Mouse (Mus musculus) limb, embryonic 13.5 days (tissue): ENCODE results near the gene Sox13. TPM values are rescaled to one million over a fixed set of nuclear protein-coding genes. Genes with fewer than 3 reads are reported as not detected.

Experiments
- ATAC-seq: fragments of 200-750 bp; cut with Nextera tagmentation; 2 replicates; pipeline ENCODE4 v1.8.0; 2017; ENCODE audit warnings: low read depth, moderate number of reproducible peaks, moderate TSS enrichment; ENCODE audit not compliant: low FRiP score
- H3K27ac ChIP-seq: fragments of 300-500 bp; sonication (generic); 2 replicates; pipeline ENCODE4 v1.5.1; 2015; ENCODE audit warnings: inconsistent platforms, mild to moderate bottlenecking, moderate library complexity
- H3K27me3 ChIP-seq: fragments of 300-500 bp; sonication (generic); 2 replicates; pipeline ENCODE4 v1.6.1; 2015; ENCODE audit warnings: mild to moderate bottlenecking, inconsistent platforms
- H3K36me3 ChIP-seq: fragments of 300-500 bp; sonication (generic); 2 replicates; pipeline ENCODE4 v1.6.1; 2015; ENCODE audit warnings: inconsistent platforms, mild to moderate bottlenecking, moderate library complexity
- H3K4me1 ChIP-seq: fragments of 300-500 bp; sonication (generic); 2 replicates; pipeline ENCODE4 v1.6.1; 2015; ENCODE audit warnings: inconsistent platforms
- H3K4me2 ChIP-seq: fragments of 300-500 bp; sonication (generic); replicated peaks from 2 replicates; pipeline ENCODE4 v1.6.1; 2015; ENCODE audit warnings: inconsistent platforms, mild to moderate bottlenecking, moderate library complexity
- H3K4me3 ChIP-seq: fragments of 300-500 bp; sonication (generic); 2 replicates; pipeline ENCODE4 v1.5.1; 2015; ENCODE audit warnings: moderate library complexity, mild to moderate bottlenecking, inconsistent platforms
- H3K9ac ChIP-seq: fragments of 300-500 bp; sonication (generic); 2 replicates; pipeline ENCODE4 v1.6.1; 2015; ENCODE audit warnings: mild to moderate bottlenecking, inconsistent platforms
- H3K9me3 ChIP-seq: fragments of 300-500 bp; sonication (generic); 2 replicates; pipeline ENCODE4 v1.6.1; 2016; ENCODE audit warnings: inconsistent platforms
- WGBS: fragments of 180-500 bp; shearing (Covaris S2); methylation state at CpG from one replicate; pipeline ENCODE4 v1.1.7; 2015; 5-methylcytosine and 5-hydroxymethylcytosine counted together
- polyA plus RNA-seq: library from polyadenylated mRNA; unstranded; fragments of >200 nt; fragmentation: Nextera tagmentation; extraction: Ambion mirVana; gene quantifications from 2 replicates; pipeline ENCODE4 v1.2.1, GENCODE M21; 2015

Sox13 gene
- polyA plus RNA-seq, 1 experiment from 2014 or later: 3.9 TPM

DNA sequence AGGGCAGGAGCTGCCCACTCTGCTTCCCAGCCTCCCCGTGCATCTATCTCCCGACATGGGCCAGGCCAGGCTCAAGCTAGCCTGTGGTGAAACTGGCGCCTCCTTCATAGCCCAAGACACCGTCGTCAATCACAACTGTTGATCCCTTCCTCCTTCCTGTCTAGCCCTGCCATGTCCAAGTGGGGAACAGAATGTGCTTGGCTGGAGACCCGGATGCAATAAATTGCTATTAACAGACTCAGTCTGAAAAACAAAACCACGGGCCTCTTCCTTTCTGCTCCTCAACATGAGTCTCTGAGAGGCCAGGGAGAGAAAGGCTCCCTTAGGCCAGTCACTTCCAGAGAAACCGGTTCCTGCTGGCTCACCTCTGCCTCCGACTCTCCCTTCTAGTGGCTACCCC, 11.2 kb downstream of the Sox13 start:
- Histone ChIP-seq H3K9ac (no peak overlapping the region), H3K4me2 (no peak overlapping the region), H3K27ac (no peak overlapping the region), H3K4me1 (peaks cover 35% of the 10 kb centered on the region), H3K27me3 (peaks cover under 1% of the 10 kb centered on the region; the same call in 1 of the 2 replicates), H3K4me3 (no peak overlapping the region), H3K9me3 (no peaks in the 10 kb centered on the region), H3K36me3 (no peaks in the 10 kb centered on the region)
- WGBS: 47% methylated on average over 9 of the region's 9 CpGs
- no peak for ATAC-seq

DNA sequence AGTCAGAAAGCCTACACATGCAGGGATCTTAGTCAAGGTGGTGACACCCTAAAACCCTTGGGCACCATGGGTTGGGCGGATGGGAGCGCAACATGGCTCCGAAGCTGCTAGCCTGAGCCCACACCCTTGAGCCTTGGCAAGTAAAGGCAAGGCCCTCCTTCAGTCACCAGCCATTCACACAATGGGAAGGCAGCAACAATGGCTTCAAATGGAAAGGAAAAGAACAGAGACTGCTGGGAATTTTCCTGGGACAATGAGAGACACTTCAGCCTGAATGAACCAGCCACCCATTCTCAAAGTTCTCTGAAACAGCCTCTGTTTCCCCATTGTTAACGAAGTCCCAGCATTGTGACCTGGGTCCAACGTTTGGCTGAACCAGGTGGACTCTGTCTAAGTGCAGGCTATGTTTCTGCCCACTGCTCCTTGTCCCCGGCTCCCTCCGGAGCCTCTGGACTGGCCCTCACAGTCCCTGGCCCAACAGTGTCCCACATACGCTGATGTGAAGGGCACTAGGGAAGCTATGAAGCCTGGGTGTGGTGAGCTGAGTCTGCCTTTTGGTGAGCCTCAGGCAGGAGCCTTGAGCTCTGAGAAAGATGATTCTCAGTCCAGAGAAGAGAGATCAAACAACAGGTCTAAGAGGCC, 12.6 kb downstream of the Sox13 start:
- H3K9ac ChIP-seq: no peak overlapping the region
- H3K4me1 ChIP-seq: peaks cover 32% of the 10 kb centered on the region
- no peak for ATAC-seq
- 87% methylated on average over 8 of the region's 8 CpGs for WGBS
- no peaks in the 10 kb centered on the region for H3K27me3 ChIP-seq
- H3K36me3 ChIP-seq: no peaks in the 10 kb centered on the region
- no peak overlapping the region for H3K27ac ChIP-seq
- H3K4me2 ChIP-seq: no peak overlapping the region
- no peak overlapping the region for H3K4me3 ChIP-seq
- H3K9me3 ChIP-seq: no peaks in the 10 kb centered on the region

DNA sequence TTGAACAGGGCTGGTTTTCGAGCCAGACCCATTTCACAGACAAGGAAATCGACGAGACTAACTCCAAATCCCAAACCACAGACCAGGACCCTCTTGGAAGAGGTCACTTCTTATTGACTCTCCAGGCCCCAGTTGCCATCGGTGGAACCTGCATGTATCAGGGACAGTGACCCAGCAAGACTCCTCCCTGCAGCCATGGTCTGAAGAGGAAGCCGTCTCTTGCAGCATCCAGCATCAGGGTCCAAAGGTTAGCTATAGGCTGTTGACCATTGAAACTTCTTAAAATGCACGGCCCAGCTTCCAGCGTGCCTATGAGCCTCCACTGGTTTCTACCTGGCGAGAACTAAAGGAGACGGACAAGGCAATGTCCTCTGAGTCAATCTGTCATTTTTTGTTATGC, 14.4 kb downstream of the Sox13 start:
- ATAC-seq: no peak
- Histone ChIP-seq H3K4me1 (peaks cover 24% of the 10 kb centered on the region), H3K9me3 (no peaks in the 10 kb centered on the region), H3K9ac (no peak overlapping the region), H3K27me3 (no peaks in the 10 kb centered on the region), H3K27ac (no peak overlapping the region), H3K4me2 (no peak overlapping the region), H3K36me3 (no peaks in the 10 kb centered on the region), H3K4me3 (no peak overlapping the region)
- WGBS: 62% methylated on average over 9 of the region's 9 CpGs

DNA sequence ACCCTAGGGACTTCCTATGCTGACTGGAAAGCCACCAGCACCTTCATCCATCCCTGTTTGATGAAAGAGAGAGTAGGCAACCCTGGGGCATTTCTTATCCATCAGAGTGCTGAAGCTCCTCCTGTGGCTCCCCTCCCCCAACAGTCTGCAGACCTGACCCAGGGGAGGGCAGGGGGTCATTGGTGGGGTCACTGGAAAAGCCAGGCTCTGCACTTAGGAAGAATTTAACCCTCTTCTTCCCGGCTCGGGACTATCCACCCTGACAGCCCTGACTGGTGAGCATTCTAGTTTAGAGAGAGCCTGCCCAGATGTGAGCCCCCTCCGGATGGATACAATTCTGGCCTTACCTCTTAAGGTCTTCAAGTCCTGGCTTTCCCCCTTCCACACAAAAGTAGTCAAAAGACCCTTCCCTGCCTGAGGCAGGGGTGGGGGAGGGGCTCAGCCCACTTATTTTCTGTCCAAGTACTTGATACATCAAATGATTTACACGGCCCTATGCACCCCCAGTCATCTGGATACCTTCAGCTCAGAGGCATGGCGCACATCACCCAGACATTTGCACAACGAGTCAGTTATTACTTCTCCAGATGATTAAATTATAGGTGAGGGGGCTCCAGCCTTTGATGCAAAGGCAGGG, 15.2 kb downstream of the Sox13 start:
- H3K27ac ChIP-seq: no peak overlapping the region
- no peak for ATAC-seq
- no peaks in the 10 kb centered on the region for H3K9me3 ChIP-seq
- H3K36me3 ChIP-seq: no peaks in the 10 kb centered on the region
- no peaks in the 10 kb centered on the region for H3K27me3 ChIP-seq
- H3K4me3 ChIP-seq: no peak overlapping the region
- WGBS: 14% methylated on average over 6 of the region's 6 CpGs
- H3K4me1 ChIP-seq: peaks cover 24% of the 10 kb centered on the region
- no peak overlapping the region for H3K9ac ChIP-seq
- no peak overlapping the region for H3K4me2 ChIP-seq

DNA sequence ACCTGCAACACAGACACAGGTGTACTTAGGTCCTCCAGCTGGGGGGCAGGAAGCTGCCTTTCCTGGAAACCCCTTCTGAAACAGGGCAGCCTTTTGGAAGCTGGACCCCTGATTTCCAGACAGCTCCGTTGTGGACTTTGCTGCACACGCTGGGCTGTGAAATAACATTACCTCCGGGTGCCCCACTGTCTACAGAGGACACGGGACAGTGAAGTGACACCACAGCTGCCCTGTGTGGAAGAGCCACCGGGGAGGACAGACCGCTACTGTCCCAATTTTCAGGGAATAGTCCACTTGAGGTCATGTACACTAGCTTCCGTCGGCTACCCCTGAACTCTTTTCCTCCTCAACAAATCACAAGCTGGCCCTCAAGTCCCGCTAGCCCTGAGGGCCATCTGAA, 15.9 kb downstream of the Sox13 start:
- Histone ChIP-seq H3K9ac (0 out of 2 replicates have a peak overlapping the region, but pooled peaks have one; percentile 31), H3K4me3 (no peak overlapping the region), H3K27me3 (no peaks in the 10 kb centered on the region), H3K4me2 (no peak overlapping the region), H3K9me3 (no peaks in the 10 kb centered on the region), H3K4me1 (peaks cover 24% of the 10 kb centered on the region), H3K36me3 (no peaks in the 10 kb centered on the region), H3K27ac (no peak overlapping the region)
- 34% methylated on average over 9 of the region's 9 CpGs for WGBS
- ATAC-seq: no peak

DNA sequence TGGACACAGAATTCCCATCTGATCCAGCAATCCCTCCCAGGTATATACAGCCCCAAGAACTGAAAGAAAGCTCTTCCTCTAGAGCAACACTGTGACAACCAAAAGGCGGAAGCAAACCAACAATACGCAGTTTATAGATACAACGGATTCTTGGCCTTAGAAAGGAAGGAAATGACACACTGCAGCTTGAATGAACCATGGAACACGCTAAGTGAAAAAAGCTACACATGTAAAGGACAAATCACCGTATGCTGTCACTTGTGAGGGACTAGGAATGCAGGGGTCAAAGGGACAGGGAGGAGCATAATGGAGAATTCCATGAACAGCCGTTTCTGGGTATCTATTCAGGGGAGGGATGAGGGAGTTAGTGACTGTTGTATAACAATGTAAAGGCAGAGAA, 16.7 kb downstream of the Sox13 start:
- Histone ChIP-seq H3K4me3 (no peak overlapping the region), H3K4me2 (no peak overlapping the region), H3K27ac (no peak overlapping the region), H3K4me1 (peaks cover 19% of the 10 kb centered on the region), H3K36me3 (no peaks in the 10 kb centered on the region), H3K9ac (no peak overlapping the region), H3K9me3 (no peaks in the 10 kb centered on the region), H3K27me3 (no peaks in the 10 kb centered on the region)
- WGBS: 71% methylated on average over 6 of the region's 6 CpGs
- no peak for ATAC-seq

DNA sequence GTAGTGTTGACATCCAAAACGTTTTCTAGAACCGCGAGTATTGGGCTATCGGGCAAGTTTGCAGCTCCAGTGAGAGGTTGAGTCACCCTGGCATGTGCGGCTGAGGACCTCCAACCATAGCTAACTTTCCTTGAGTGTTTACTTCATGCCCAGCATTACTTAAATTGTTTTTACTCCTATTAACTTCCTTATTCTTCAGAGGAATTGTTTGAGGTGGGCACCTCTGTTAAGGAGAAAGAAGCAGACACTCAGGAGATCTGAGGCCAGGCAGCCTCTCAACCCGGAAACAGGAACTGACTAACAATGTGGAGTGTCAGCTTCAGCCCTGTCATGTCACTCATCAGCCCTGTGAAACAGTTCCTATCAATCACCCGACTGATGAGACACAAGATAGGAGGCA, 17.6 kb downstream of the Sox13 start:
- H3K4me2 ChIP-seq: no peak overlapping the region
- no peak overlapping the region for H3K9ac ChIP-seq
- no peak overlapping the region for H3K27ac ChIP-seq
- ATAC-seq: no peak
- no peaks in the 10 kb centered on the region for H3K27me3 ChIP-seq
- WGBS: 83% methylated on average over 7 of the region's 7 CpGs
- H3K9me3 ChIP-seq: no peaks in the 10 kb centered on the region
- no peak overlapping the region for H3K4me3 ChIP-seq
- H3K4me1 ChIP-seq: peaks cover 19% of the 10 kb centered on the region
- H3K36me3 ChIP-seq: no peaks in the 10 kb centered on the region

DNA sequence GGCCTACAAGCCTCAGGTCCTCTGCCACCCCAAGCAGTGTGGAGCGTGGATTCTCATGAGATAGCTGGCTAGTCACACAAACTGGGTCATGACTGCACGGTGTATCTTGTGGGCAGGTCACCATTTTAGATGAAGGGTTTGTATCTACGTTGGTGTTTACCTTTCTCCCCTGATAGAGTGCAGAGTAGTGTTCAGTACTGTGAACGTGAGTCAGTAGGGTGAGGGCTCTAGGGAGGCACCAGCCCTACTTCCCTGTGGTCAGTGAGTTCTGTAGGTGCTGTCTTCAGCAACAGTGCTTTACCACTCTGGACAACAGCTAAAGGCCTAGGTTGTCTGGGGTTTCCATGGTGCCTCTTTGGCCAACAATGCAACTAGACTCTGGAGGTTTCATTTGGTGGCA, 20.2 kb downstream of the Sox13 start:
- no peak for ATAC-seq
- Histone ChIP-seq H3K9me3 (no peaks in the 10 kb centered on the region), H3K4me1 (peaks cover 10% of the 10 kb centered on the region), H3K27ac (no peak overlapping the region), H3K4me3 (no peak overlapping the region), H3K27me3 (no peaks in the 10 kb centered on the region), H3K4me2 (no peak overlapping the region), H3K36me3 (no peaks in the 10 kb centered on the region), H3K9ac (no peak overlapping the region)
- WGBS: 91% methylated on average over 4 of the region's 4 CpGs

DNA sequence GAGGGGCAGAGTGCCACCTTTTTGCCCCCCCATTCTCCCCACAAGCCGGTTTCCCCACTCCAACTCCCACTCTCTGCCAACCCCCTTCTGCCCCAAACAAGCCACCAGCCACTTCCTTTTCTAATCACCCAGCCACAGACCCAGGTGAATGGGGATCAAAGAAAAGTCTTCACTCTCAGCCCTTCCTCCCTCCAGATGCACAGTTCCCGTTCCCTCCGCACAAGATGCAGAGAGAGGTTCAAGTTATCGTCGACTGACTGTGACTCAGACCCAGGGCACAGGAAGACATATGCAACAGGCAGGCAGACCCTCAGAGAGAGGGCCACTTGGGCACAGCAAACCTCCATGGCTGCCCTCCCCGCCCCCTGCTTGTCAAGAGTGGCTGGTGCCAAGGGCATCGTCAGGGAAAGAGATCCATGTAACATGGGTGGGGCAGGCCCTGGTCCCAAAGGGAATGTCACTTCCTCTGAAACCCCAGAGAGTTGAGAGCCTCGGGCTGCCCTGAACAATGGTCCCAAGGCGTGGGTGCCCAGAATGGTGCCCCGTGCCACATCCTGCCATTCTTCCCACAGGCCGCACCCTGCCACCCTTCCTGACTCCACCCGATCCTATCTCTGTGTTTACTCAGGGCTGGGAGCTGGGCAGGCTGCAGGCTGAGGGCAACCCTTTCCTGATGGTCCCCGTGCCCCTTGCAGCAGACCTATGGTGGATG, 24.0 kb downstream of the Sox13 start:
- H3K4me2 ChIP-seq: no peak overlapping the region
- no peaks in the 10 kb centered on the region for H3K36me3 ChIP-seq
- no peak overlapping the region for H3K4me3 ChIP-seq
- 70% methylated on average over 13 of the region's 13 CpGs for WGBS
- ATAC-seq: no peak
- no peak overlapping the region for H3K27ac ChIP-seq
- H3K27me3 ChIP-seq: no peaks in the 10 kb centered on the region
- H3K9ac ChIP-seq: no peak overlapping the region
- peaks cover 11% of the 10 kb centered on the region for H3K4me1 ChIP-seq
- H3K9me3 ChIP-seq: no peaks in the 10 kb centered on the region

DNA sequence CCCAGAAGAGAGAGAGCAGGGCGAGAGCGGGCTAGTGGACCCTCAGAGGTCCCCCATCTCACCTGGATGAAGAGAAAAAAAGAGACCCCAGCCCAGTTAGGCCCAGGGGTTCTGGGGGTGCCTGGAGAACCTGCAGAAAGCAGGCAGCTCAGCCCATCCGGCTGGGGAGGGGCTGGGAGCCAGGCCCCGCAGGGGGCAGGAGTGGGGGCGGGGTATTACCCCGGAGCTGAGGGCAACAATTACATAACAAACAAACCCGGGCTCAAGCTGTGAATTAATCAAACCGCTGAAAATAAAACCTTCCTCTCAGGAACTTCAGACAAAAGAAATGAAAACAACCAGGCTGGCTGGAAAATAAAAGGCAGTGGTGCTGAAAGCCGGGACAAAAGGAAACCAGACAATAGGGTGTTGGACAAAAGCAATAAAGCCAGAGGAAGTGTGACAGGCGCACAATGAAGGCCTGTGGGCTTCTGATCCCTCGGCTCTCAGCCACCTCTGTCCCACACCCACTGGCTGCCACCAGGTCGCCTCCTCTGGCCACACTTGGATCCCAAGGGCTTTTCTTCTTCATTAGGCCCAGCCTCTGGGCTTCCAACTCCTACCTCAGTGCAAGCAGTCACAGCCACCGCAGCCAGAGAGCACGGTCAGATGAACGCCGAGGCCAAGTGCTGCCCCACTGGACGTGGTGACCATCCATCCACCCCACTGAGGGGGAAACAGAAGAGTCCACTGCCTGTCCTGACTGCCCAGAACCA, 26.5 kb downstream of the Sox13 start:
- 17% methylated on average over 17 of the region's 17 CpGs for WGBS

DNA sequence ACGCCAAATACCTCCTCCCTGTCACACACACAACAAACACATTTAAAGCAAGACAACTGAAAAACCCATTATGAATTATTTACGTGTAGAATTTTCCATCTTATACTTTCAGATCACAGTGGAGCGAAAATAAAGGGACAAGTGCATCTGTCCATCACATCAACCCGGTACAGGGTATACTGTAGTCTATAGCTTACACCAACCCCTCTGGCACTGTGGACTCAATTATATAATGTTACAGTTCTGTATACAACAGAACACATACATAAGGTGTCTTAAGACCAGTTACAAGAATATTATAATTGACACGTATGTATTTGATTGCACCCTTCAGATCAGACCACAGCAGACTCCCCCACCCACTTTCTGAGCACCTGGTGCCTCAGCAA, 27.1 kb downstream of the Sox13 start:
- WGBS: 80% methylated on average over 5 of the region's 5 CpGs
- Histone ChIP-seq H3K36me3 (0 out of 2 replicates have a peak, but pooled peaks cover 8% of the 10 kb centered on the region), H3K4me2 (no peak overlapping the region), H3K4me3 (no peak overlapping the region), H3K27ac (0 out of 2 replicates have a peak overlapping the region, but pooled peaks have one; percentile 28), H3K4me1 (peaks cover 11% of the 10 kb centered on the region), H3K9ac (0 out of 2 replicates have a peak overlapping the region, but pooled peaks have one; percentile 46), H3K27me3 (no peaks in the 10 kb centered on the region), H3K9me3 (no peaks in the 10 kb centered on the region)
- ATAC-seq: no peak

More for the DNA sequence above, 26.5 kb downstream of the Sox13 start:
- no peaks in the 10 kb centered on the region for H3K27me3 ChIP-seq
- 0 out of 2 replicates have a peak, but pooled peaks cover 3% of the 10 kb centered on the region for H3K36me3 ChIP-seq
- H3K4me2 ChIP-seq: 0 out of 2 replicates have a peak overlapping the region, but pooled peaks have one; percentile 32
- ATAC-seq: no peak
- no peak overlapping the region for H3K4me3 ChIP-seq
- no peaks in the 10 kb centered on the region for H3K9me3 ChIP-seq
- peak overlapping the region; percentile 55; the same call in 1 of the 2 replicates for H3K27ac ChIP-seq
- H3K9ac ChIP-seq: peak overlapping the region; percentile 46; the same call in 1 of the 2 replicates
- peaks cover 11% of the 10 kb centered on the region for H3K4me1 ChIP-seq

DNA sequence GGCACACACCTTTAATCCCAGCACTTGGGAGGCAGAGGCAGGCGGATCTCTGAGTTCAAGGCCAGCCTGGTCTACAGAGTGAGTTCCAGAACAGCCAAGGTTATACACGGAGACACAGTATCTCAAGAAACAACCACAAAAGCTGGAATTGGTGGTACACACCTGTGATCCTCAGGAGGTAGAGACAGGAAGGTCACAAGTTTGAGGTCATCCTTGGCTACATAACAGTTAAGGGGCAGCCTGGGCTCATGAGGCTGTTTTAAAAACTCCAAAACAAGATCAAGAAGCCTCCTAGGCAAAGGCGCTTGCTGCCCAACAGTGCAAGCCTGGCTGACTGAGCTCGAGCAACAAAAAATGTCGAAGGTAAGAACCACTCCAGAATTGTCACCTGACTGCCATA, 27.5 kb downstream of the Sox13 start:
- Histone ChIP-seq H3K4me2 (no peak overlapping the region), H3K4me1 (peaks cover 11% of the 10 kb centered on the region), H3K9me3 (no peaks in the 10 kb centered on the region), H3K9ac (no peak overlapping the region), H3K27ac (no peak overlapping the region), H3K4me3 (no peak overlapping the region), H3K27me3 (no peaks in the 10 kb centered on the region), H3K36me3 (peaks cover 11% of the 10 kb centered on the region; the same call in 1 of the 2 replicates)
- ATAC-seq: no peak
- 92% methylated on average over 5 of the region's 5 CpGs for WGBS
